Mouse (Mus musculus): ENCODE results near the gene Car11. TPM values are rescaled to one million over a fixed set of nuclear protein-coding genes. Genes with fewer than 3 reads are reported as not detected.

Car11 gene
- polyA plus RNA-seq, 1 experiment from 2014 or later: 0.56 TPM

DNA sequence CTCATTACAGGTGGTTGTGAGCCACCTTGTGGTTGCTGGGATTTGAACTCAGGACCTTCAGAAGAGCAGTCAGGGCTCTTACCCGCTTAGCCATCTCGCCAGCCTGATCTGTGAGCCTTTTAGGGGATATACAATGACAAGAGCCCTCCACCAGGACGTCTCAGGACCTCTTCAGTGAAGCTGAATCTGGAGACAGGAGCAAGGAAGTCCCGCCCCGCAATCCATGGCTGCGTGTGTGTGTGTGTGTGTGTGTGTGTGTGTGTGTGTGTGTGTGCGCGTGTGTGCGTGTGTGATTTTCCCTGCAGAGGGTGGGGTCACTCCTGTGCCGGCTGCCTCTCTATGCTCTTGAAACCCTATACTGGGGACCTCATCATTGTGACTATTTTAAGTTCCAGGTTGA, 40.2 kb downstream of the Car11 start:
- no peaks in the 10 kb centered on the region for H3K36me3 ChIP-seq (ENCODE audit: inconsistent target)
- 66% methylated on average over 7 of the region's 10 CpGs for WGBS (ENCODE audit: missing documents)
- no peak overlapping the region for H3K4me3 ChIP-seq (ENCODE audit: inconsistent target)
- H3K79me2 ChIP-seq (ENCODE audit: inconsistent target): no peaks in the 10 kb centered on the region
- H3K27ac ChIP-seq: no peak overlapping the region

DNA sequence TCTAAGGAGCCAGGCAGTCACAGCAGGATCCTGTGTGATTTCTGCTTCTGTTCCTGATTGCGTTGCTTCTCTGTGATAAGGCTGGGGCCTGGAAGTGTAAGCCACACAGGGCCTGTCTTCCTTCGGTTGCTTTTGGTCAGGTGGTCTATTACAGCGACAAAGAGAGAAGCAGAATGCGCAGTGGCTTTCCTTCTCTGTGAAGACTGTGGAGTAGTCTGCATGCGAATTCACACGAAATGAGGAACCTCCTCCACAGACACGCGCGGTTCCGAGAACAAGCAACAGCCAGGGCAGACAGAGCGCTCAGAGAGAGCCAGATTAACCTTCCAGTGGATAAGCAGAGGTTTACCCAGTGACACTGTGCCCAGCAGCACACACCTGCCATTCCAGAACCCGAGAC, 41.7 kb downstream of the Car11 start:
- Histone ChIP-seq H3K79me2 (ENCODE audit: inconsistent target) (no peaks in the 10 kb centered on the region), H3K4me3 (ENCODE audit: inconsistent target) (peak overlapping the region; percentile 49; the same call in 1 of the 2 replicates), H3K27ac (peak overlapping the region; percentile 65)

GRCm38 (mm10) chr7:45741777-45742176, 42.1 kb downstream of the Car11 start:
- Histone ChIP-seq H3K79me2 (ENCODE audit: inconsistent target) (no peaks in the 10 kb centered on the region), H3K36me3 (ENCODE audit: inconsistent target) (no peaks in the 10 kb centered on the region), H3K4me3 (ENCODE audit: inconsistent target) (peak overlapping the region; percentile 49), H3K27ac (peak overlapping the region; percentile 65)
- WGBS (ENCODE audit: missing documents): 21% methylated on average over 11 of the region's 11 CpGs

More for the DNA sequence above, 41.7 kb downstream of the Car11 start:
- WGBS (ENCODE audit: missing documents): 14% methylated on average over 10 of the region's 12 CpGs
- no peaks in the 10 kb centered on the region for H3K36me3 ChIP-seq (ENCODE audit: inconsistent target)

DNA sequence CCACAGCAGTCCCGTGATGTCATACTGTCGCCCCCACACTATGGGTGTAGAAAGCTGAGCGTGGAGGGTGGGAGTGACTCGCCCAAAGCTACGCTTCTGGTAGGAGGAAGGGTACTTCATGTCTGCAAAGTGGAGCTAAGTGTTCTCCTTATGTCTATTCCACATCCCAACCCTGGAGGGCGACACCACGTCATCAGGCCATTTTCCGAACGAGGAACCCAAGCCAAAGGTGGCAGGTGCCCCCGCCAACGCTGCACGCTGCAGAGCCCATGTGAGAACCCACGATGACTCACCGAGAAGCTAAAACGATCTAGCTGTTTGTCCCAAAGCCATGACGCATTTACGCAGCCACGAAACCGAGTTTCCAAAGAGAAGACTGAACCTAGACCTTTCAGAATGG, 42.7 kb downstream of the Car11 start:
- Histone ChIP-seq H3K27ac (peak overlapping the region; percentile 65), H3K36me3 (ENCODE audit: inconsistent target) (no peaks in the 10 kb centered on the region), H3K4me3 (ENCODE audit: inconsistent target) (peak overlapping the region; percentile 49), H3K79me2 (ENCODE audit: inconsistent target) (no peaks in the 10 kb centered on the region)
- WGBS (ENCODE audit: missing documents): 11% methylated on average over 19 of the region's 19 CpGs

DNA sequence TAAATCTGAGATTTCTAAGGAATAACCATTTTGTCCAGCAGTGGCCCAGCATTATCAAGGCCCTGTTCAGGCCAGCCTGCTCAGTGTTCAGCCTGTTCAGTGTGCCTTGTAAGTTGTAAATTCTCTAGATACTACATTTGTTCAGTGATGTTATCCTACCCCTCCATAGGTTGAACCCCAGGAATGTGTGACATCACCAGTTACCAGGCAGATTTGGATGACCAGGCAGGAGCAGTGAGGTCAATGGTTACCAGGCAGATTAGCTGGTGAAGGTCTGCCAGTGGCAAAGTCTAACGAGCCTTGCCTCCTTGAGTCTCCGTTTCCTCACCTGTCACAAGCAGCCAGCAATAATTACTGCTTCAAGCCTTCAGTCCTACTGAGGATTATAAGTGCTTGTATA, 44.7 kb downstream of the Car11 start:
- 33% methylated on average over 2 of the region's 2 CpGs for WGBS (ENCODE audit: missing documents)
- Histone ChIP-seq H3K36me3 (ENCODE audit: inconsistent target) (no peaks in the 10 kb centered on the region), H3K79me2 (ENCODE audit: inconsistent target) (no peaks in the 10 kb centered on the region), H3K4me3 (ENCODE audit: inconsistent target) (no peak overlapping the region), H3K27ac (no peak overlapping the region)

- WGBS (ENCODE audit: missing documents): 91% methylated on average over 6 of the region's 6 CpGs
- Histone ChIP-seq H3K36me3 (ENCODE audit: inconsistent target) (no peaks in the 10 kb centered on the region), H3K4me3 (ENCODE audit: inconsistent target) (no peak overlapping the region), H3K79me2 (ENCODE audit: inconsistent target) (no peaks in the 10 kb centered on the region), H3K27ac (no peak overlapping the region)
Measured at GRCm38 (mm10) chr7:45746518-45746917, 46.9 kb downstream of the Car11 start.

DNA sequence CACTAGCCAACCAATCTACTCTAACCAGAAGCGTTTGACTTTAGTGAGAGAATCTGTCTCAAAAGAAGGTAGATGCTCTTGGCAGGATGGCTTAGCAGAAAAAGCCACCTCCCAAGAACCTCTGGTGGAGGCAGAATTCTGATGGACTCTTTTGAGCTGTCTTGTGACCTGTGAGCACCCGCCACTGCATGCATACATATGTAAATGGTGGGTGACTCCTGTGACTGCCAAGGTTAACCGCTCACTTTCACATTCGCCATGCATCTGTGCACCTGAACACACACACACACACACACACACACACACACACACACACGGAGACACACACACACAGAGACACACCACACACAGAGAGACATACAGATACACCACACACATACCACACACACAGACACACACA, 47.8 kb downstream of the Car11 start:
- 98% methylated on average over 5 of the region's 5 CpGs for WGBS (ENCODE audit: missing documents)
- no peaks in the 10 kb centered on the region for H3K36me3 ChIP-seq (ENCODE audit: inconsistent target)

DNA sequence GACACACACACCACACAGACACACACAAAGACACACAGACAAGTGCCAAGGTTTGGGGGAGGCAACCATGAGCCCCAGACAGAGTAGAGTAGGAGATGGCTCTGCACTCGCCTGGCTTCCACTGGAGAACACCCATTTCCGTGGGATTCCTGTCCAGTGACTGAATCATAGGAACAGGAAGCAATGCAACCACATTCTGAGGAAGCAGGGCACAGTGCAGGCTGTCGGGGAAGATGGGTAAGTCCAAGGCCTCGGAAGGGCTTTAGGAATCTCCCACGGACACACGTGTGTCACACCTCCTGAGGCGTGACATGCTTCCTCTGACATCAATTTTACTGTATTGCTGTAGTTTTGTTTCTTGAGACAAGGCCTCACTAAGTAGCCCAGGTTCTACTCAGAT, 48.5 kb downstream of the Car11 start:
- H3K4me3 ChIP-seq (ENCODE audit: inconsistent target): no peak overlapping the region
- 62% methylated on average over 7 of the region's 7 CpGs for WGBS (ENCODE audit: missing documents)
- H3K27ac ChIP-seq: no peak overlapping the region
- no peaks in the 10 kb centered on the region for H3K36me3 ChIP-seq (ENCODE audit: inconsistent target)
- H3K79me2 ChIP-seq (ENCODE audit: inconsistent target): no peaks in the 10 kb centered on the region

More for the DNA sequence above, 47.8 kb downstream of the Car11 start:
- no peak overlapping the region for H3K27ac ChIP-seq
- no peak overlapping the region for H3K4me3 ChIP-seq (ENCODE audit: inconsistent target)
- H3K79me2 ChIP-seq (ENCODE audit: inconsistent target): no peaks in the 10 kb centered on the region

DNA sequence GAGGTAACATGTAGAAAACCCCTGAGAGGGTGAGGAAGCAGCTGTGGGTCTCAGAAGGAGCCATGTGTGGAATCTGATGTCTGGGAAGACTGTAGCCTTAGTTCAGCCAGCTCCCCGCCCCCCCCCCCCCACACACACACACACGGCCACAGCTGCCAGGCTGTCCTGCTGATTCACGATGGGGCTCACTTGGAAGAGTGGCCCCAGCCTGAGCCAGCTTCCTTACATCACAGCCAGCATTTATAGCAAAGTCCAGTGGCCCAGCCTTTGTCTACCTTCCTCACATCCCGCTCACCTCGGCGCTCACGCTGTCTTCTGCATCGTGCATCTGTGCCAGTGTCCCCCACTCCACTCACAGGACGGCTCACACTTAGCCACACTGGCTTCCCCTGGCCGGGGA, 49.8 kb downstream of the Car11 start:
- 41% methylated on average over 10 of the region's 10 CpGs for WGBS (ENCODE audit: missing documents)
- no peak overlapping the region for H3K4me3 ChIP-seq (ENCODE audit: inconsistent target)
- no peaks in the 10 kb centered on the region for H3K36me3 ChIP-seq (ENCODE audit: inconsistent target)
- H3K27ac ChIP-seq: no peak overlapping the region
- no peaks in the 10 kb centered on the region for H3K79me2 ChIP-seq (ENCODE audit: inconsistent target)

GRCm38 (mm10) chr7:45750162-45750561, 50.5 kb downstream of the Car11 start:
- H3K79me2 ChIP-seq (ENCODE audit: inconsistent target): no peaks in the 10 kb centered on the region
- 95% methylated on average over 9 of the region's 9 CpGs for WGBS (ENCODE audit: missing documents)
- no peaks in the 10 kb centered on the region for H3K36me3 ChIP-seq (ENCODE audit: inconsistent target)
- H3K4me3 ChIP-seq (ENCODE audit: inconsistent target): no peak overlapping the region
- no peak overlapping the region for H3K27ac ChIP-seq

Other genes with a start within 250 kb of the Car11 start
- 15,351 to 37,573 TPM (median 32,957 TPM) in 3 replicates for gene Ftl1, start 240.0 kb upstream of the Car11 start, polyA plus RNA-seq (2018)
- 72.6 to 246 TPM (median 245 TPM) in 3 replicates for gene Bax, start 232.9 kb upstream of the Car11 start, polyA plus RNA-seq (2018)
- not detected in 3 replicates for gene Tulp2, start 218.0 kb upstream of the Car11 start, polyA plus RNA-seq (2018)
- not detected in 3 replicates for gene Gm45808, start 213.0 kb upstream of the Car11 start, polyA plus RNA-seq (2018)
- 12.5 to 24.6 TPM (median 12.8 TPM) in 3 replicates for gene Dhdh, start 211.0 kb upstream of the Car11 start, polyA plus RNA-seq (2018)
- 298 to 734 TPM (median 400 TPM) in 3 replicates for gene Nucb1, start 189.4 kb upstream of the Car11 start, polyA plus RNA-seq (2018)
- 21.4 to 32.3 TPM (median 27.6 TPM) in 3 replicates for gene Ppp1r15a, start 173.6 kb upstream of the Car11 start, polyA plus RNA-seq (2018)
- 0.04 to 1.5 TPM (median 0.68 TPM) in 3 replicates for gene Plekha4, start 173.5 kb upstream of the Car11 start, polyA plus RNA-seq (2018)
- gene Hsd17b14, start 144.9 kb upstream of the Car11 start, polyA plus RNA-seq (2018): 0.78 to 5.8 TPM (median 1.3 TPM) in 3 replicates
- gene Bcat2, start 129.7 kb upstream of the Car11 start, polyA plus RNA-seq (2018): 31.4 to 52.8 TPM (median 38.5 TPM) in 3 replicates
- gene Fgf21, start 84.4 kb upstream of the Car11 start, polyA plus RNA-seq (2018): not detected in 3 replicates
- gene Fut1, start 82.6 kb upstream of the Car11 start, polyA plus RNA-seq (2018): not detected in 3 replicates
- not detected in 3 replicates for gene Izumo1, start 78.0 kb upstream of the Car11 start, polyA plus RNA-seq (2018)
- 0.04 to 0.08 TPM (median 0.07 TPM) in 3 replicates for gene Rasip1, start 72.4 kb upstream of the Car11 start, polyA plus RNA-seq (2018)
- not detected in 3 replicates for gene Mamstr, start 59.9 kb upstream of the Car11 start, polyA plus RNA-seq (2018)
- gene Fut2, start 33.4 kb upstream of the Car11 start, polyA plus RNA-seq (2018): not detected in 3 replicates
- not detected in 3 replicates for gene Ntn5, start 15.8 kb upstream of the Car11 start, polyA plus RNA-seq (2018)
- gene Sec1, start 5.4 kb upstream of the Car11 start, polyA plus RNA-seq (2018): not detected in 3 replicates
- gene Dbp, start 5.2 kb downstream of the Car11 start, polyA plus RNA-seq (2018): 11.3 to 58.2 TPM (median 52.9 TPM) in 3 replicates
- 290 to 1,003 TPM (median 791 TPM) in 3 replicates for gene Rpl18, start 15.6 kb downstream of the Car11 start, polyA plus RNA-seq (2018)
- 47.1 to 55.5 TPM (median 51.5 TPM) in 3 replicates for gene Sphk2, start 18.2 kb downstream of the Car11 start, polyA plus RNA-seq (2018)
- gene Fam83e, start 21.4 kb downstream of the Car11 start, polyA plus RNA-seq (2018): not detected in 3 replicates
- gene Spaca4, start 26.0 kb downstream of the Car11 start, polyA plus RNA-seq (2018): not detected in 3 replicates
- gene Lmtk3, start 83.9 kb downstream of the Car11 start, polyA plus RNA-seq (2018): 0.04 to 0.06 TPM in 2 of 3 replicates, not detected in the other
- gene Sult2b1, start 84.8 kb downstream of the Car11 start, polyA plus RNA-seq (2018): 0.55 to 1.1 TPM (median 0.56 TPM) in 3 replicates
- 42.8 to 66.2 TPM (median 50.0 TPM) in 3 replicates for gene Cyth2, start 114.7 kb downstream of the Car11 start, polyA plus RNA-seq (2018)
- gene Kcnj14, start 124.9 kb downstream of the Car11 start, polyA plus RNA-seq (2018): not detected in 3 replicates
- 4.9 to 28.9 TPM (median 5.3 TPM) in 3 replicates for gene Grwd1, start 131.1 kb downstream of the Car11 start, polyA plus RNA-seq (2018)
- gene Kdelr1, start 172.9 kb downstream of the Car11 start, polyA plus RNA-seq (2018): 103 to 141 TPM (median 125 TPM) in 3 replicates
- 0.11 to 0.12 TPM in 2 of 3 replicates, not detected in the other for gene Grin2d, start 178.5 kb downstream of the Car11 start, polyA plus RNA-seq (2018)
- gene Syngr4, start 196.9 kb downstream of the Car11 start, polyA plus RNA-seq (2018): not detected in 3 replicates
- 11.6 to 13.1 TPM (median 12.8 TPM) in 3 replicates for gene Tmem143, start 197.1 kb downstream of the Car11 start, polyA plus RNA-seq (2018)
- gene Emp3, start 221.6 kb downstream of the Car11 start, polyA plus RNA-seq (2018): 271 to 666 TPM (median 552 TPM) in 3 replicates
- 0.65 to 1.0 TPM (median 1.0 TPM) in 3 replicates for gene Ccdc114, start 224.2 kb downstream of the Car11 start, polyA plus RNA-seq (2018)